ENCODE assay signal across 20 mouse cellular contexts in the genomic region with DNA sequence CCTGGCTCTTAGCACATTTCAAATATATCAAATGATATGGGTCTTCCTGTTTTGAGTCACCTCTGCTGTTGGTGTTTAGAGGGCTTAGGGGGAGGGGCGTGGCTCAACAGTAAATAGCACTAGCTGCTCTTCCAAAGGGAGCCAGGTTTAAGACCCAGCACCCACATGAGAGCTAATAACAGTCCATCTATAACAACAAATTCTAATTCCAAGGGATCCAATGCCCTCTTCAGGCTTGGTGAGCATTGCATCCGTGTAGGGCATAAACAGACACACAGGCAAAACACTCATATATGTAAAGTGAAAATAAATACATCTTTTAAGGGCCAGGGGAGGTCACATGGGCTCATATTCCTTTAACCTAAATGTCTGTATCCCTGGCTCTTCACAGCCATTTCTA.
"Had no signal": no experiment of that assay in that cellular context is flagged by ENCODE, and none has a peak within 500 bp of the region (broad histone marks: within the 10 kb centered on the region; RNA-seq: fewer than 3 reads in every experiment).

No protein-coding gene starts in this region.

- H3K9ac ChIP-seq: heart, embryonic 12.5 days; hindbrain, embryonic 13.5 days; kidney, embryonic 15.5 days; limb, embryonic 13.5 days; limb, embryonic 15.5 days; liver, embryonic 12.5 days; liver, embryonic 14.5 days had no signal

- H3K27ac ChIP-seq: gastrocnemius, adult 2 months; hindbrain, embryonic 13.5 days; kidney, embryonic 15.5 days; kidney, postnatal 0 days; limb, embryonic 13.5 days; limb, embryonic 15.5 days; liver, embryonic 12.5 days; liver, embryonic 14.5 days had no signal

- H3K4me1 ChIP-seq: liver, embryonic 12.5 days had no signal

- H3K4me3 ChIP-seq: gastrocnemius, adult 2 months; heart, embryonic 12.5 days; hindbrain, embryonic 13.5 days; kidney, embryonic 15.5 days; limb, embryonic 13.5 days; limb, embryonic 15.5 days; liver, embryonic 12.5 days had no signal

- ATAC-seq: intestine, embryonic 16.5 days; liver, embryonic 12.5 days had no signal

- DNase-seq: gastrocnemius, adult 2 months; gastrocnemius, postnatal 10 days; gastrocnemius, postnatal 25 days; heart, adult 18-20 months; heart, postnatal 14 days; kidney, adult 11 months; kidney, adult 2 months; kidney, adult 9 months; kidney, postnatal 14 days; kidney, postnatal 36 days; layer of hippocampus, postnatal 36 days had no signal

- H3K4me2 ChIP-seq: heart, embryonic 12.5 days; hindbrain, embryonic 13.5 days; kidney, embryonic 15.5 days; limb, embryonic 13.5 days; limb, embryonic 15.5 days; liver, embryonic 12.5 days had no signal

- H3K9me3 ChIP-seq: hindbrain, embryonic 13.5 days; kidney, embryonic 15.5 days; limb, embryonic 15.5 days; liver, embryonic 12.5 days had no signal

- H3K27me3 ChIP-seq: heart, embryonic 12.5 days; hindbrain, embryonic 13.5 days; kidney, embryonic 15.5 days; liver, embryonic 12.5 days had no signal

- H3K36me3 ChIP-seq: heart, embryonic 12.5 days; hindbrain, embryonic 13.5 days; kidney, embryonic 15.5 days; limb, embryonic 13.5 days; limb, embryonic 15.5 days; liver, embryonic 12.5 days had no signal
